Mouse (Mus musculus) testis, adult 2 months (tissue): Measurements from ENCODE around the gene Ppp1r13b.

Experiments used
- CTCF ChIP-seq: fragments of 200-500 bp; IDR thresholded peaks from 2 replicates; pipeline ENCODE4 v1.5.1; 2012; ENCODE audit warnings: low read depth, mild to moderate bottlenecking, inconsistent platforms, low read length, moderate library complexity; ENCODE audit not compliant: control insufficient read depth, insufficient read depth, insufficient replicate concordance
- POLR2A ChIP-seq: fragments of 200-500 bp; IDR thresholded peaks from 2 replicates; pipeline ENCODE4 v1.6.1; 2012; ENCODE audit warnings: low read depth, mild to moderate bottlenecking, inconsistent platforms, low read length, moderate library complexity; ENCODE audit not compliant: control insufficient read depth

DNA sequence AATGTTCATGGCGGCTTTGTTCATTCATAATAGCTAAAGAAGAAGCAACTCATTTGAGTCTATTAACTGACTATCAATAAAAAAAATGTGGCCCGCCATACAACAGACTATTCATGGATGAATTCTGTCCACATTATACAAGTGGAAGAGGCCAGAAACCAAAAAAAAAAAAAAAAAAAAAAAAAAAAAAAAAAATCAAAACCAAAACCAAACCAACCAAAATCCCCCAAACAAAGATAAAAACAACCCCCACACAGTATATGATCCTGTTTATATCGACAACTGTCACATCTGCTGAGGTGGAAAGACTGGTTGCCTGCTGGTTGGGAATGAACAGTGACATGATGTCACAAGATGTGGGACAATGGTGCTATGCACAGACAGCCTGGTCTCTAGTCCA lies 32.4 kb downstream of the Ppp1r13b start:
- TF ChIP-seq CTCF: no peak
- TF ChIP-seq POLR2A: no peak
